Mouse (Mus musculus) lung, postnatal 0 days (tissue): ENCODE measurements at regions not wholly inside any gene's neighbourhood (a gene's known extent, or its start where the extent isn't known, plus 50 kb on each side); places are given as distances from the start of the nearest gene placed in this dataset.

Experiments
- CTCF ChIP-seq: IDR thresholded peaks from 2 replicates; pipeline ENCODE4 v1.5.1; 2016; ENCODE audit warnings: antibody characterized with exemption, mild to moderate bottlenecking
- EP300 ChIP-seq: IDR thresholded peaks from 2 replicates; pipeline ENCODE4 v1.6.1; 2016; ENCODE audit warnings: antibody characterized with exemption, mild to moderate bottlenecking, control low read depth

- no peak for TF ChIP-seq CTCF
- no peak for TF ChIP-seq EP300
These were observed 230.9 kb downstream of the Tgfb2 start for GRCm38 (mm10) chr1:186474844-186475243.
